Mouse (Mus musculus): ENCODE results near the gene Olfr9.
A peak's percentile ranks its signal among the peaks of the same experiment; 100 is the strongest.
"Not testable (repeated sequence)": the region's sequence is repeated elsewhere in the genome, so short reads cannot be mapped to it uniquely, and the experiment has no call there.

The Olfr9 gene

GRCm38 (mm10) chr10:128989131-128989530, at the start of gene Olfr9:
Gene Olfr9, plus strand, starts transcription at chr10:128989431.
- not testable (repeated sequence) for DNase-seq

- no peak for DNase-seq
Measured at GRCm38 (mm10) chr10:128940475-128941061, 48.7 kb upstream of the Olfr9 start.

GRCm38 (mm10) chr10:128945675-128946074, 43.6 kb upstream of the Olfr9 start:
- peak; percentile 54 to 58 for DNase-seq

- no peak for DNase-seq
Measured at GRCm38 (mm10) chr10:128947496-128947895, 41.7 kb upstream of the Olfr9 start.

GRCm38 (mm10) chr10:128950208-128950887, 38.9 kb upstream of the Olfr9 start:
- DNase-seq: no peak

GRCm38 (mm10) chr10:128958340-128958739, 30.9 kb upstream of the Olfr9 start:
- DNase-seq: no peak

GRCm38 (mm10) chr10:128960142-128960541, 29.1 kb upstream of the Olfr9 start:
- DNase-seq: no peak

GRCm38 (mm10) chr10:128960590-128961584, 28.3 kb upstream of the Olfr9 start, which contains the start of gene Mettl7b:
Gene Mettl7b, minus strand, starts transcription at chr10:128960988.
- no peak for DNase-seq

- no peak for DNase-seq
Measured at GRCm38 (mm10) chr10:128964961-128965360, 24.3 kb upstream of the Olfr9 start.

GRCm38 (mm10) chr10:128965871-128966270, 23.4 kb upstream of the Olfr9 start:
- DNase-seq: no peak

GRCm38 (mm10) chr10:128968341-128968749, 20.9 kb upstream of the Olfr9 start:
- DNase-seq: no peak

GRCm38 (mm10) chr10:128970740-128971250, 18.4 kb upstream of the Olfr9 start:
- no peak for DNase-seq

GRCm38 (mm10) chr10:128972841-128973240, 16.4 kb upstream of the Olfr9 start:
- DNase-seq: no peak

GRCm38 (mm10) chr10:128976395-128976794, 12.8 kb upstream of the Olfr9 start:
- DNase-seq: no peak

GRCm38 (mm10) chr10:128977522-128978114, 11.6 kb upstream of the Olfr9 start:
- DNase-seq: peak; percentile 66 to 68

GRCm38 (mm10) chr10:128980644-128981365, 8.4 kb upstream of the Olfr9 start:
- no peak for DNase-seq

- DNase-seq: not testable (repeated sequence)
Measured at GRCm38 (mm10) chr10:128990129-128990850, 1.1 kb downstream of the Olfr9 start.

GRCm38 (mm10) chr10:128990994-128991393, 1.8 kb downstream of the Olfr9 start:
- no peak for DNase-seq

GRCm38 (mm10) chr10:128995796-128996195, 6.6 kb downstream of the Olfr9 start:
- DNase-seq: no peak

- DNase-seq: no peak
Measured at GRCm38 (mm10) chr10:128996523-128997040, 7.4 kb downstream of the Olfr9 start.

All from cerebellum, adult 18-20 months (tissue).